Mouse (Mus musculus): ENCODE results near the gene Slc36a4.
A peak's percentile ranks its signal among the peaks of the same experiment; 100 is the strongest.

GRCm38 (mm10) chr9:15717363-15717762, 7.8 kb downstream of the Slc36a4 start:
- TF ChIP-seq TAL1 (IDR thresholded peaks at IDR 0.05; ENCODE audit: low read length) (0 out of 3 replicates have a peak, but pooled peaks have one; percentile 1), GATA1 (IDR thresholded peaks at IDR 0.05; ENCODE audit: low read length) (no peak)

Measured in erythroblast, embryonic 14.5 days (primary cell).